Mouse (Mus musculus) neural tube, embryonic 14.5 days (tissue): ENCODE measurements around the gene Ugt1a5. TPM values are rescaled to one million over a fixed set of nuclear protein-coding genes. Genes with fewer than 3 reads are reported as not detected.

Experiments
- ATAC-seq: fragments of 200-750 bp; cut with Nextera tagmentation; 2 replicates; pipeline ENCODE4 v1.8.0; 2017; ENCODE audit warnings: low read depth, mild to moderate bottlenecking, moderate TSS enrichment, moderate library complexity
- H3K27ac ChIP-seq: fragments of 300-500 bp; sonication (generic); 2 replicates; pipeline ENCODE4 v1.5.1; 2014; ENCODE audit warnings: low read depth, mild to moderate bottlenecking, control low read depth, low read length, moderate library complexity, mixed read lengths
- H3K27me3 ChIP-seq: fragments of 300-500 bp; sonication (generic); 2 replicates; pipeline ENCODE4 v1.6.1; 2014; ENCODE audit warnings: low read length; ENCODE audit not compliant: control insufficient read depth, insufficient read depth
- H3K36me3 ChIP-seq: fragments of 300-500 bp; sonication (generic); 2 replicates; pipeline ENCODE4 v1.6.1; 2014; ENCODE audit warnings: low read length, mixed read lengths; ENCODE audit not compliant: control insufficient read depth, insufficient read depth
- H3K4me1 ChIP-seq: fragments of 300-500 bp; sonication (generic); 2 replicates; pipeline ENCODE4 v1.6.1; 2014; ENCODE audit warnings: low read length; ENCODE audit not compliant: control insufficient read depth, insufficient read depth
- H3K4me2 ChIP-seq: fragments of 300-500 bp; sonication (generic); 2 replicates; pipeline ENCODE4 v1.6.1; 2014; ENCODE audit warnings: mild to moderate bottlenecking, low read depth, low read length, control low read depth
- H3K4me3 ChIP-seq: fragments of 300-500 bp; sonication (generic); 2 replicates; pipeline ENCODE4 v1.5.1; 2014; ENCODE audit warnings: low read depth, low read length, control low read depth, mixed read lengths
- H3K9ac ChIP-seq: fragments of 300-500 bp; sonication (generic); replicated peaks from 2 replicates; pipeline ENCODE4 v1.6.1; 2014; ENCODE audit warnings: low read depth, mild to moderate bottlenecking, control low read depth, low read length, mixed read lengths
- H3K9me3 ChIP-seq: fragments of 300-500 bp; sonication (generic); 2 replicates; pipeline ENCODE4 v1.6.1; 2016; ENCODE audit warnings: low read length; ENCODE audit not compliant: control insufficient read depth
- WGBS: fragments of 180-500 bp; shearing (Covaris S2); extraction: QIAGEN DNeasy Blood & Tissue Kit; methylation state at CpG from one replicate; pipeline ENCODE4 v1.1.7; 2014; 5-methylcytosine and 5-hydroxymethylcytosine counted together
- polyA plus RNA-seq: library from polyadenylated mRNA; unstranded; fragments of >200 nt; fragmentation: Nextera tagmentation; extraction: Ambion mirVana; gene quantifications from 2 replicates; pipeline ENCODE4 v1.2.1, GENCODE M21; 2014

Ugt1a5 gene
- polyA plus RNA-seq, 1 experiment from 2014 or later: not detected

DNA sequence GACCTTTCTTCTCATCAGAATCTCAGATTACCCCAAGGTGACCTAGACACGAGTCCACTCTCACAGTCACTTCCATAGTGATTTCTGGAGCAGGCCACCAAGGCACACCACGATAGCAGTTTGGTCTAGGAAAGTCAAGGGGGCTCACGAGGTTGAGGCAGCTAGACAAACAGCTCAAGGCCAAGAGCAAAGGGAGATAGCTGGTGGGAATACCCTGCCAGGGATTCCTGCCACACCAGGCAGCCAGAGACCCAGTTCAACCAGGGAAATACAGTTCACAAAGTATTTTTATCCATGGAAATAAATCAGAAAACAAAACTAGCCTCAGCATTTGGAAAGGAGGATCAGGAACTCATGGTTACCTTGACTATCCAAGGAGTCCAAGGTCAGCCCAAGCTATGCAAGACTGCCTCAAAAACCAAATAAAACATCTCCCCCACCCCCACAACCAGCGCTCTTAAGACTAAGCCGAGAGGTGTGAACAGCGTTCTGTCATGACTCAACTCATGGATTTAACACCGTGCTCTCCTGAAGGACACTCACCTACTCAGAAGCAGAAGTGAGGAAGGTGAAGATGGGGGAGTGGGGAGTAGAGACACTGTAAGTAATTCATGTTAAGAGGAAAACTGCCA is 98.5 kb downstream of the Ugt1a5 start:
- no peaks in the 10 kb centered on the region for H3K4me1 ChIP-seq
- H3K9ac ChIP-seq: no peak overlapping the region
- H3K36me3 ChIP-seq: peaks cover 80% of the 10 kb centered on the region
- H3K4me3 ChIP-seq: no peak overlapping the region
- no peaks in the 10 kb centered on the region for H3K9me3 ChIP-seq
- WGBS: 91% methylated on average over 7 of the region's 7 CpGs
- no peaks in the 10 kb centered on the region for H3K27me3 ChIP-seq
- no peak for ATAC-seq
- H3K4me2 ChIP-seq: no peak overlapping the region
- H3K27ac ChIP-seq: no peak overlapping the region

GRCm38 (mm10) chr1:88264869-88265240 is 99.0 kb downstream of the Ugt1a5 start:
- Histone ChIP-seq H3K36me3 (peaks cover 85% of the 10 kb centered on the region), H3K9me3 (no peaks in the 10 kb centered on the region), H3K27me3 (no peaks in the 10 kb centered on the region), H3K4me1 (no peaks in the 10 kb centered on the region), H3K4me3 (no peak overlapping the region), H3K27ac (no peak overlapping the region), H3K9ac (no peak overlapping the region), H3K4me2 (no peak overlapping the region)
- no peak for ATAC-seq
- 81% methylated on average over 4 of the region's 4 CpGs for WGBS

DNA sequence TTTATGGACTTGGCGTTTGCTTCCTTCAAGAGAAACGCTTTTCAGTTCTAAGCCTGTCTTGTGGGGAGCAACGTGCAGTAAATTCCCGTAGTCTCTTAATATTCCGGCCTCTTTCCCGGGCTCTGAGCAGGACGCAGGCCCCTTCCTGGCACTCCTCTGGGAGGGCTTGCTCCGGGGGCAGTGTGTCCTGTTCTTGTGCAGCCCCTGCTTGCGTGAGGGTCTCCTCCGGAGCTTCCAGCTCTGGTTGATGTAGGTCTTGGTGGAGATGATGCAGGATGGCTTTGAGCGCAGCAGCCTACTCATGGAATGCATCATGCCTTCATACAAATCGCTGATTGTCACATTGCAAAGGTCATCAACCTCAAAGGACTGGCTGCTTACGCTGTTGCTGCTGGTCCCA is 100.3 kb downstream of the Ugt1a5 start:
- WGBS: 89% methylated on average over 13 of the region's 13 CpGs
- Histone ChIP-seq H3K4me3 (no peak overlapping the region), H3K27me3 (no peaks in the 10 kb centered on the region), H3K27ac (no peak overlapping the region), H3K36me3 (peaks cover 78% of the 10 kb centered on the region), H3K9me3 (no peaks in the 10 kb centered on the region), H3K4me2 (no peak overlapping the region), H3K4me1 (no peaks in the 10 kb centered on the region), H3K9ac (no peak overlapping the region)
- no peak for ATAC-seq

GRCm38 (mm10) chr1:88267489-88267888 is 101.7 kb downstream of the Ugt1a5 start:
- Histone ChIP-seq H3K4me2 (no peak overlapping the region), H3K27me3 (no peaks in the 10 kb centered on the region), H3K36me3 (peaks cover 76% of the 10 kb centered on the region), H3K9ac (no peak overlapping the region), H3K9me3 (no peaks in the 10 kb centered on the region), H3K27ac (no peak overlapping the region), H3K4me1 (no peaks in the 10 kb centered on the region), H3K4me3 (no peak overlapping the region)
- WGBS: 93% methylated on average over 6 of the region's 6 CpGs
- 0 out of 2 replicates have a peak, but pooled peaks have one; percentile 7 for ATAC-seq

- ATAC-seq: no peak
- 89% methylated on average over 6 of the region's 6 CpGs for WGBS
Observed at GRCm38 (mm10) chr1:88268070-88268469, 102.3 kb downstream of the Ugt1a5 start.

More at GRCm38 (mm10) chr1:88268070-88268469, 102.3 kb downstream of the Ugt1a5 start:
- no peak overlapping the region for H3K4me3 ChIP-seq
- H3K27me3 ChIP-seq: no peaks in the 10 kb centered on the region
- no peaks in the 10 kb centered on the region for H3K9me3 ChIP-seq
- no peaks in the 10 kb centered on the region for H3K4me1 ChIP-seq
- peaks cover 76% of the 10 kb centered on the region for H3K36me3 ChIP-seq
- H3K4me2 ChIP-seq: no peak overlapping the region
- no peak overlapping the region for H3K9ac ChIP-seq
- no peak overlapping the region for H3K27ac ChIP-seq

Other genes starting within 250 kb of the Ugt1a5 start
- 22.0 and 22.1 TPM in 2 replicates for gene Usp40, start 157.5 kb upstream of the Ugt1a5 start, polyA plus RNA-seq
- not detected in 2 replicates for gene Ugt1a10, start 110.6 kb upstream of the Ugt1a5 start, polyA plus RNA-seq
- gene Ugt1a9, start 95.2 kb upstream of the Ugt1a5 start, polyA plus RNA-seq: not detected in 2 replicates
- not detected in 2 replicates for gene Ugt1a8, start 78.2 kb upstream of the Ugt1a5 start, polyA plus RNA-seq
- gene Ugt1a7c, start 71.0 kb upstream of the Ugt1a5 start, polyA plus RNA-seq: 0.32 and 1.1 TPM in 2 replicates
- gene Ugt1a6b, start 62.8 kb upstream of the Ugt1a5 start, polyA plus RNA-seq: not detected in 2 replicates
- gene Ugt1a6a, start 31.2 kb upstream of the Ugt1a5 start, polyA plus RNA-seq: 0.76 and 1.6 TPM in 2 replicates
- gene Ugt1a2, start 34.6 kb downstream of the Ugt1a5 start, polyA plus RNA-seq: 0.15 TPM in 1 of 2 replicates, not detected in the other
- 12.4 and 13.3 TPM in 2 replicates for gene Dnajb3, start 39.8 kb downstream of the Ugt1a5 start, polyA plus RNA-seq
- not detected in 2 replicates for gene Ugt1a1, start 45.9 kb downstream of the Ugt1a5 start, polyA plus RNA-seq
- gene Mroh2a, start 61.0 kb downstream of the Ugt1a5 start, polyA plus RNA-seq: 0.71 and 0.95 TPM in 2 replicates
- gene Hjurp, start 111.6 kb downstream of the Ugt1a5 start, polyA plus RNA-seq: 55.8 and 71.7 TPM in 2 replicates
- gene Trpm8, start 111.6 kb downstream of the Ugt1a5 start, polyA plus RNA-seq: 0.07 TPM in 1 of 2 replicates, not detected in the other
- gene Spp2, start 240.9 kb downstream of the Ugt1a5 start, polyA plus RNA-seq: 0.23 TPM in 1 of 2 replicates, not detected in the other